Comparison of ENCODE assay signal across 8 mouse cellular contexts in the genomic region with DNA sequence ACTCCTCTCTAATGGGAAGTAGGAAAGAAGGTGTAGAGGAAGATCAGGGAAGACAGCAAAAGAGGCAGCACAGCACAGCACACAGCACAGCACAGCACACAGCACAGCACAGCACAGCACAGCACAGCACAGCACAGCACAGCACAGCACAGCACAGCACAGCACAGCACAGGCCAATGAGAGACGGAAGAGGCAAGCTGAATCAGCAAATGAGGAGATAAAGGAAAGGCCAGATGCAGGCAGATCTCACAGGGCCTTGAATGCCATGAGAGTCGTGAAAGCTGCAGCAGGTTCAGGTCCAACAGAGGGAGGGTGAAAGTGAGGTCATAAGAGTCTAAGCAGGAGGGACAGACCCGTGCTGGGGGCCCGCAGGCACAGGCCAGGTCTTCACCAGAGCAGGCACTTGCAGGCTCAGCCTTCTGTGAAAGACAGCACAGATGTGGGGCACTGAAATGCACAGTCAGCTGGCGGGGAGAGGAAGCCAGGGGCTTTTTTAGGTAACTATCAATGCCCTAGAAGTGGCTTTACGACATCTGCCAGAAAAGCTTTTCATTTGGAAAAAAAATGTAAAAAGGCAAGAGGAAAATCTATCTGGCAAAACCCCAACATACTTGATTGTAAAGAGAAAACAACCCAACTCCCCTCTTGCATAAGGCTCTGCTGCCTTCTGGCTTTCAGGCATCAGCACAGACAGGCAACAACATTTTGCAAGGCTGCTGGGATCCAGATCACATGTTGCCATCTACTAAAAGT.
DNase-seq lines count a peak whose midpoint lies in the region; ATAC-seq lines count a peak whose summit lies in the region.

No protein-coding gene starts in this region.

- ATAC-seq in intestine, embryonic 15.5 days = no peak

- peak; percentile 9 for DNase-seq in adrenal gland, postnatal 10 days
- no peak for DNase-seq in adrenal gland, adult 8-10 months
- peak; percentile 31 for DNase-seq in left cerebral cortex, adult 11 months (ENCODE audit: low spot score)
- DNase-seq in left cerebral cortex, postnatal 4 days = no peak
- DNase-seq in gastrocnemius, postnatal 10 days = peak; percentile 11
- peak; percentile 15 for DNase-seq in lung, postnatal 25 days (ENCODE audit: low spot score)
- no peak for DNase-seq in cerebellum, postnatal 10 days

- WGBS in intestine, embryonic 15.5 days = 44% methylated on average over 6 of the region's 6 CpGs

- no peak overlapping the region for H3K4me2 ChIP-seq in intestine, embryonic 15.5 days (replicated peaks)

- no peaks in the 10 kb centered on the region for H3K9me3 ChIP-seq in intestine, embryonic 15.5 days

- no peak overlapping the region for H3K27ac ChIP-seq in intestine, embryonic 15.5 days

- no peaks in the 10 kb centered on the region for H3K27me3 ChIP-seq in intestine, embryonic 15.5 days (replicated peaks)

- H3K36me3 ChIP-seq in intestine, embryonic 15.5 days = no peaks in the 10 kb centered on the region

- 0 out of 2 replicates have a peak, but pooled peaks cover 3% of the 10 kb centered on the region for H3K4me1 ChIP-seq in intestine, embryonic 15.5 days (replicated peaks)

- H3K4me3 ChIP-seq in intestine, embryonic 15.5 days (replicated peaks) = no peak overlapping the region

- no peak overlapping the region for H3K9ac ChIP-seq in intestine, embryonic 15.5 days

- intact Hi-C loops in left cerebral cortex, postnatal 4 days (cut with DNase I) = no loop called here

Comparison
In these comparisons a context has a peak if more than half of its experiments do, and no peak if none do; other contexts are left out.
1. DNase-seq: peak in adrenal gland, postnatal 10 days (single experiment), left cerebral cortex, adult 11 months (single experiment), gastrocnemius, postnatal 10 days (single experiment) and lung, postnatal 25 days (single experiment); none in adrenal gland, adult 8-10 months (single experiment), left cerebral cortex, postnatal 4 days (single experiment) and cerebellum, postnatal 10 days (0 of 2).